Mouse (Mus musculus): ENCODE results near the gene Olfr1248.
"Not testable (repeated sequence)": the region's sequence is repeated elsewhere in the genome, so short reads cannot be mapped to it uniquely, and the experiment has no call there.

DNA sequence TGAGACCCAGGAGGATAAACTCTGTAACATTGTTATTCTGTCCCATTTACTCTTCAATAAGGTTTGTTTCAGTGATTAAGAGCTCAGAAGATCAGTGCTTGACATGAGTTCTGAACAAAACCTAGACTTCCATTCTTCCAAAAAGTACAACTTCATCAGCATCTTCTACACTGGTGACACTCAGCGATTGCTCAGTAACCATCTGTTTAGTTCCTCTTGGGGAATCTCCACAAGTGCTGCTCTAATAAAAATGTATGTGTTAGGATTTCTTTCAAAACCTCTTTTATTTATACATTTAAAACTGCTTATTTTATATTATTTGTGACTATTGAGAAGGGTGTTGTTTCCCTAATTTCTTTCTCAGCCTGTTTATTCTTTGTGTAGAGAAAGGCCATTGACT is at the start of gene Olfr1248:
- not testable (repeated sequence) for TF ChIP-seq CTCF, POLR2A (IDR thresholded peaks at IDR 0.05; ENCODE audit: insufficient read depth, low read depth, low read length)
